Mouse (Mus musculus) kidney, postnatal 10 days (tissue): ENCODE data around the gene Tnpo2.
A peak's percentile ranks its signal among the peaks of the same experiment; 100 is the strongest.

Experiments used
- DNase-seq: peaks from one replicate; pipeline ENCODE4 v3.0.0; 2021; ENCODE audit warnings: mixed read lengths

Tnpo2 gene

DNA sequence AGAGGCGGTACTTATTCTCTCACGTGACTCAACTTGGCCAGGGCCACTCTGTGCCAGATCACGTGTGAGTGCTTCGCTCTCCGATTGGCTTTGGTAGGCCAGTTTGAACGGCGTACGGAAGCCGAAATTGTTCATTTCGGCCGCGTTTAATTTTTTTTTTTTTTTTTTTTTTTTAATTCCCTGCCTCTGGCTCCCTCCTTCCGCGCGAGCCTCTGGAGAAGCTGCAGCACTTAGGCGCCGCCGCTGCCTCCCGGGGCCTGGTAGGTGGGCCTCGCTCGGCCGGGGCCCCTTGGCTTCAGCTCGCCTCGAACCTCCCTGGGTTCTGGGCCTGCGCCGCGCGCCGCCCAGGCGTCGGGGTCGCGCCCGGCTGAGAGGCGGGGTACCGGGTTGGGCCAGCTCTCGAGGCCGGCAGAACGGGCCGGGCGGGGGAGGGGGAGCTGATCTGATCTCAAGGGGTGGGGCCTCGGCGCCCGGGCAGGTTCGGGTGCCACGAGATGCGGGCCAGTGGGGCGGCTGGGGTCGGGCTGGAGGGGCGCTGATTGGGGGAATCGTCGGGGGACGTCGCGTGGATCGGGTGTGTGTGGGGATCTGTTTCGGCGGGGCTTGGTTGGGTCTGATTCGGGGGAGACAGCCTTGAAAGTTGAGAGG lies at the start of gene Tnpo2:
Tnpo2 (plus strand) TSS at position 198 of the 648 bp plus-strand sequence.
- peak; percentile 95 for DNase-seq

- DNase-seq = no peak
Measured at GRCm38 (mm10) chr8:84987388-84987787, 49.3 kb upstream of the Tnpo2 start.

GRCm38 (mm10) chr8:84987903-84988302 lies 48.8 kb upstream of the Tnpo2 start:
- no peak for DNase-seq

GRCm38 (mm10) chr8:84989311-84989731 lies 47.4 kb upstream of the Tnpo2 start:
- peak; percentile 84 for DNase-seq

- DNase-seq = peak; percentile 97
Measured at GRCm38 (mm10) chr8:84989810-84990209, 46.9 kb upstream of the Tnpo2 start.

GRCm38 (mm10) chr8:84990349-84990748 lies 46.4 kb upstream of the Tnpo2 start, which contains the start of gene Hook2:
TSS of gene Hook2 (plus strand) at chr8:84990603.
- peak; percentile 99 for DNase-seq

DNA sequence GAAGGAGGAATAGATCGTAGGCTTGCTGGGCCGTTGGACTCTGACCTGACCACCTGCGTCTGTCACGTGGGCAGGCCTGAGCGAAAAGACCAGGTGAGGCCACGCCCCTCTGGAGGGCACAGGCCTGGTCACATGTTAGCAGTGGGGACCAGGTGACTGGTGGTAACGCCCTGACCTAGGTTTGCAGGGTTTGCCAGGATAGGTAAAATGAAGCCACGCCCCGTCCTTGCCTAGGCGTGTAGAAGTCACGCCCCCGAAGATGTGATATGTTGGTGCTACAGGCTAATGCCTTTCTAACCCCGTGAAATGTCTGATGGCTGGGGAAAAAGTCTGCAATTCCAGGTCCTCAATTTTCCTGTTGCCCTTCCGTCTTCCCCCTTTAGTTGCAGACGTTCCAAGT lies 45.9 kb upstream of the Tnpo2 start:
- DNase-seq = peak; percentile 91

DNA sequence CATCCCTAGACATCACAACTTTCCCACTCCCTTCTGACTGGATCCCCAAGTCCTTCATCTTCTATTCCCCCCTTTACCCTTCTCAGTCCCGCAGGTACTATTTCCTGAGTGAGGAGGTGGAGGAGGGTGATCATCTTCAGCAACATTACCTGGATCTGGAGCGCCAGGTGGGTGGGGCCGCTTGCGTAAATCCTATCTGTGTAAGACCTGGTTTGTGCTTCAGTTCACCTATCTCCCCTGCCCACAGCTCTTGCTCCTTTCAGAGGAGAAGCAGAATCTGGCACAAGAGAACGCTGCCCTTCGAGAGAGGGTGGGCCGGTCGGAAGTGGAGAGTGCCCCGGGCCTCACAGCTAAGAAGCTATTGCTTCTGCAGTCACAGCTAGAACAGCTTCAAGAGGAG lies 42.3 kb upstream of the Tnpo2 start:
- DNase-seq = no peak

GRCm38 (mm10) chr8:84995680-84996079 lies 41.0 kb upstream of the Tnpo2 start:
- no peak for DNase-seq

- no peak for DNase-seq
Measured at GRCm38 (mm10) chr8:84996978-84997377, 39.7 kb upstream of the Tnpo2 start.

- DNase-seq = peak; percentile 94
Measured at GRCm38 (mm10) chr8:84997649-84998295, 38.9 kb upstream of the Tnpo2 start.

DNA sequence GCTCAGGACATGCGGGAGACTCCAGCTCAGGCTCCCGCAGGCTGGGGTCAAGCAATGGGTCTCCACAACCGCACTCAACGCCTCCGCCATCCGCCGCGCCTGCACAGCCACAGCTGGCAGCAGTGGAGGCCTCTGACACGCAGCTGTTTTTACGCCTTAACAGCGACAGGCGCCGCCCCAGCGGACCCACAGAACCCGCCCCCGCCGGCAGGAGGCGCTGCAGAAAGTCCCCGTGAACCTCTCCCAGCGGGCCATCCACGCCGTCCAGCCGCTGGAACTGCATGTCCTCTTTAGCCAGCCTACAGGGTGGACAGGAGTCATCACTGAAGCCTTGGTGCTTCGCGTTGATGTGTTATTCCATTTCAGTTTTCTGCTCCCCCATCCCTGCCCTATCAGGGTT lies 29.0 kb upstream of the Tnpo2 start:
- DNase-seq = peak; percentile 58

DNA sequence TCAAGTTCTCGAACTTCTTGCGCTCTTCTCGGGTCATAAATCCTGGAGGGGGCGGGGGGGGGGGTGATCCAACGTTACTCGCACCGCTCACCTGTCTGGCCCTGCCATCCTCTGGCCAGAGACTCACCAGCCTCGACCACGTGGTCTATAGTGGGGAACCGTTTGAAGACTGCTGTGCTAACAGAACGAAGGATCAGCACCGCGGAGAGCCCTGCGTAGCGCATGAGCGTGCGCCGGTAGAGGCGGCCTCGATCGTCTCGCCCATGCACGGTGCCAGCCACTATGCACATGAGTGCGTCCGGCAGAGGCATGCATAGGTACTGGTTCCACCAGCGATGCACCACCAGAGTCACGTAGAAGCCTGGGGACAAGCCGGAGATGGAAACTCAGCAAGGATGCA lies 25.5 kb upstream of the Tnpo2 start:
- no peak for DNase-seq

GRCm38 (mm10) chr8:85013230-85013840 lies 23.4 kb upstream of the Tnpo2 start:
- DNase-seq = peak; percentile 84

DNA sequence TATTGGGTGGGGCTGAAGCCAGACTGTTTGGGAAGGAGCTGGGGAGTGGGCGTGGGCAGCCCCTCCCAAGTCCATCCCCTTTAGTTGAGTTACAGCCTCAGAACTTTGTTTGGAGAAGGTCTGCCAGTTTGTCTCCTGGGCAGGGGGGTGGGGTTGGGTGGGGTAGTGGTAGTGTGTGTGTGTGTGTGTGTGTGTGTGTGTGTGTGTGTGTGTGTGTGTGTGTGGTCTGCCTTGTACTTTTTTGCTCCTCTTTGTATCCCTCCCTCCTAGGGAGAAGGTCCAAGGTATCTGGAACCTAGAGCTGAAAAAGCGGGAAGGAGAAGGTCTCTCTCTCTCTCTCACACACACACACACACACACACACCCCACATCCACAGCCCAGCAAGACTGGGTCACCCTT lies 22.3 kb upstream of the Tnpo2 start, which contains the start of gene Best2:
Best2 (minus strand) TSS at position 101 of the 400 bp plus-strand sequence.
- DNase-seq = no peak

DNA sequence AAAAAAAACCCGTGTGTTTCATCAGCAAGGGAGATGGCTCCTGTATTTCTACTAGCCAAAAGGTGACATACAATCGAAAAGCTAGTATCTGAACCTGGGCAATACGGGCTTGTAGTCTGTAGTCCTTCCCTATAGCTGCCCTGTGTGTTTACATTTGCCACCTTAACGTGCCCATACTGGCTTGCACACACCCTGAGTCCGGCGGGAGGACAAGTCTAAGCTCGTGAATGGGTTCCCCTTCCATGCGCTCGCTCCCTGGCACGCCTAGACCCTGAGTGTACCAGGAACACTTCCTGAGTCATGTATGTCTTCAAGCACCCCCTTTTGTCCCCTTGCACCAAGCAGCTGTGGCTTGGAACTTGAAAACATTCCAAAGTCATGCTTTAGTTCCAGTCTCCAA lies 20.0 kb upstream of the Tnpo2 start:
- no peak for DNase-seq

GRCm38 (mm10) chr8:85017209-85017608 lies 19.5 kb upstream of the Tnpo2 start:
- no peak for DNase-seq

DNA sequence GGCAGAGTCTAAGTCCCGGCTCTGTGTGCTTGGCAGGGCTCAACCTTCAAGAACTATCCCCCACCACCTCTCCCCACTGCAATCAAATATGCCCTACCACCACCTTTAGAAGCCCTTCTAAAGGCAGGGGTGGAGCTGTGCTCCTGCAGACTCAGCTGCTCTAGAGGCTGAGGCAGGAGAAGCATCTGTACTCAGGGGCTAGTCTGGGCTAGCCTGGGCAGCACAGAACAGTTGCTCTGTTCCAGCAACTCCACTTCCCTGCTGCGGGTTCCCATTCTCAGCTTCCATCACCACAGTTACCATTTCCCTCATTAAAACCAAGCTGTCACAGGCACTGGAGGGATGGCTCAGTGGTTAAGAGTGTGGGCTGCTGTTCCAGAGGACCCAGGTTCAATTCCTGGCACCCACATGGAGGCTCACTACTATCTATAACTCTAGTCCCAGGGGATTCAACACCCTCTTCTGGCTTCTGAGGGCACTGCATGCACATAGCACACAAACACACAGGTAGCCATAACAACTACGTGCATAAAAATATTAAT lies 15.1 kb upstream of the Tnpo2 start:
- no peak for DNase-seq

DNA sequence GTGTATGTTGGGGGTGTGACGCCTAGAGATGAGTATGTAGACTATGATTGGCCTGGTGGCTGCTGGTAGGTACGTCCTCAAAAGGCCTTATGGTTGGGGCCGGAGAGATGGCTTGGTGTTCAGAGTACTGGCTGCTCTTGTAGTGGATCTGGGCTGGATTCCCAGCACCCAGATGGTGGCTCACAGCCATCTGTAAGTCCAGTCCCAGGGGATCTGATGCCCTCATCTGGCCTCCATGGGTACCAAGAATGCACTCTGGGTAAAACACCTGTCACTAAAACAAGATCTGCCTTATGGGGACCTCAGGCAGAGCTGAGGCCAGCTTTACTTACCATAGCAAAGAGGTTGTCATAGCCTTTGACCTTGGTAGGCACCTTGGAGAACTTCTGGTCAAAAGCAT lies 12.9 kb upstream of the Tnpo2 start:
- DNase-seq = no peak

GRCm38 (mm10) chr8:85025098-85025932 lies 11.4 kb upstream of the Tnpo2 start, which contains the start of gene Asna1:
TSS of gene Asna1 (minus strand) at chr8:85025281.
- DNase-seq = peak; percentile 90

DNA sequence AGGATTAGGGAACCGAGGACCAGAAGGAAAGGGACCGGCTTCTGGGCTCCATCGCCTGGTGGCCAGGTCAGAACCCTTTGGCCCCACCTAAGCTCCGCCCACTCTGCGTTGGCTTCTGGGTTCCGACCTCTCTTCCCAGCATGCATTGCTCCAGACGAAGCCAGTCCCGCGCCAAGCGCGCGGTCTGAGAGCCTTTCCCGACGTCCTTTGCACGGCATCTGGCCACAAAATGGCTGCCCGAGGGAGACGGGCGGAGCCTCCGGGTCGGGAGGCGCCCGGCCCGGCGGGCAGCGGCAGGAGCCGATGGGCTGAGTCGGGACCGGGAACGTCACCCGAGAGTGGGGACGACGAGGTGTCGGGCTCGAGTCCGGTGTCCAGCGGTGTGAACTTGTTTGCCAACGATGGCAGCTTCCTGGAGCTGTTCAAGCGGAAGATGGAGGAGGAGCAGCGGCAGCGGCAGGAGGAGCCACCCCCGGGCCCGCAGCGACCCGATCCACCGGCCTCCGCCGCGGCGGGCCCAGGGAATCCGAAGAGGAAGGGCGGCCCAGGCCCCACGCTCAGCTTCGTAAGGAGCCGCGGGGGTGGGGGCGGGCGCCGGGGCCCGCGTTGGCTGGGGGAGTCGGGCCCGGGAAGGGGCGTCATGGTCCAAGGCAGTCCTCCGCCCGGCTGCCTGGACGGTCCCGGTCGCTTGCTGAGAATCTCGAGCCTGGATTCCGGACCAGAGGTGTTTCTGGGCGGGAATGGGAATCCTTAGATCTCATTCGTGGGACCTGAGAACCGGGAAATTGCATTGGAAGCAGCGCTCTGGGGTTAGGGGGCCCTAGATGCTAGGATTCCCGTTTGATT lies 9.8 kb upstream of the Tnpo2 start, which contains the start of gene Trir:
Trir (plus strand) TSS at position 154 of the 846 bp plus-strand sequence.
- peak; percentile 98 for DNase-seq

DNA sequence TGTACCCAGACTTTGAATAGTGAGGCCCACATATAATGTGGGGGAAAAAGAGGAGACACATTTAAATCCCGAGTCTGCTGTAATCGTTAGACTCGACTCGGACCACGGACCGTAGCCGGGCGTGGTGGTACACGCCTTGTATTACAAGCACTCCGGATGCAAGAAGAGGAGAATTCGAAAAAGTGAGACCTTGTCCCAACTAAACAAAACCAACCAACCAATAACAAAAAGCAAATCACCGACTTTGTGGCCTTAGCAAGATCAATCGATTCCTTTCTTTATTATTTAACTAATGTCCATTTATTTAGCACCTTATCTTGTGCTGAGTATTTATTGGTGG lies 9.2 kb upstream of the Tnpo2 start:
- DNase-seq = peak; percentile 34
